Mouse (Mus musculus) lung, embryonic 15.5 days (tissue): ENCODE measurements at regions not wholly inside any gene's neighbourhood (a gene's known extent, or its start where the extent isn't known, plus 50 kb on each side); places are given as distances from the start of the nearest gene placed in this dataset.

Experiments used
- ATAC-seq: fragments of 200-750 bp; cut with Nextera tagmentation; 2 replicates; pipeline ENCODE4 v1.8.0; 2017; ENCODE audit warnings: moderate number of reproducible peaks, borderline replicate concordance; ENCODE audit not compliant: low FRiP score, low TSS enrichment; ENCODE audit errors: extremely low read depth
- H3K27ac ChIP-seq: fragments of 300-500 bp; sonication (generic); 2 replicates; pipeline ENCODE4 v1.5.1; 2015; ENCODE audit warnings: moderate library complexity, mild to moderate bottlenecking, inconsistent platforms
- H3K27me3 ChIP-seq: fragments of 300-500 bp; sonication (generic); 2 replicates; pipeline ENCODE4 v1.6.1; 2015; ENCODE audit warnings: inconsistent platforms
- H3K36me3 ChIP-seq: fragments of 300-500 bp; sonication (generic); 2 replicates; pipeline ENCODE4 v1.6.1; 2015; ENCODE audit warnings: inconsistent platforms
- H3K4me1 ChIP-seq: fragments of 300-500 bp; sonication (generic); 2 replicates; pipeline ENCODE4 v1.6.1; 2015; ENCODE audit warnings: inconsistent platforms
- H3K4me2 ChIP-seq: fragments of 300-500 bp; sonication (generic); 2 replicates; pipeline ENCODE4 v1.6.1; 2015; ENCODE audit warnings: inconsistent platforms, mild to moderate bottlenecking, moderate library complexity
- H3K4me3 ChIP-seq: fragments of 300-500 bp; sonication (generic); 2 replicates; pipeline ENCODE4 v1.5.1; 2015; ENCODE audit warnings: mild to moderate bottlenecking, inconsistent platforms
- H3K9ac ChIP-seq: fragments of 300-500 bp; sonication (generic); 2 replicates; pipeline ENCODE4 v1.6.1; 2015; ENCODE audit warnings: inconsistent platforms
- H3K9me3 ChIP-seq: fragments of 300-500 bp; sonication (generic); 2 replicates; pipeline ENCODE4 v1.6.1; 2016; ENCODE audit warnings: inconsistent platforms
- whole genome bisulfite sequencing: fragments of 180-500 bp; shearing (Covaris S2); methylation state at CpG from one replicate; pipeline ENCODE4 v1.1.7; 2015; 5-methylcytosine and 5-hydroxymethylcytosine counted together

DNA sequence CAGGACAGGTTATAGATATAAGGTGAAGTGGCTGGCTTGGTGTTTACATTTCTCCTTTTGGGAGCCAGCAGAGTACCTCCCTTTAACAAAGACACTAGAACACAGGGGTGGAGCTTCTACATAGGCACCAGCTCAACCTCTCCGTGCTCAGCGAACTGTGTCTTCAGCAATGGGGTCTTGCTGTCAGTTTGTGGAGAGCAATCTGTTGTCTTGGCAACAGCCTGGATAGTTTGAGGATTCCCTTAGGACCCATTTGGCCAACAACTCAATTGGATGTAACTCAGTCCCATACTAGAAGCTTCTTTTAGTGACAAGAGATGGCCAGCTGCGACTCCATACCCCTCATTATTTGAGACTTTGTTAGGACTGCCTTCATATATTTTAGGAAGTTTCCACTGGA is 54.0 kb upstream of the Tgm3 start:
- no peaks in the 10 kb centered on the region for H3K36me3 ChIP-seq
- H3K9ac ChIP-seq: no peak overlapping the region
- WGBS: 79% methylated on average over 3 of the region's 3 CpGs
- H3K4me1 ChIP-seq: no peaks in the 10 kb centered on the region
- H3K9me3 ChIP-seq: no peaks in the 10 kb centered on the region
- no peak for ATAC-seq
- no peak overlapping the region for H3K4me2 ChIP-seq
- no peak overlapping the region for H3K27ac ChIP-seq
- no peak overlapping the region for H3K4me3 ChIP-seq
- H3K27me3 ChIP-seq: no peaks in the 10 kb centered on the region

DNA sequence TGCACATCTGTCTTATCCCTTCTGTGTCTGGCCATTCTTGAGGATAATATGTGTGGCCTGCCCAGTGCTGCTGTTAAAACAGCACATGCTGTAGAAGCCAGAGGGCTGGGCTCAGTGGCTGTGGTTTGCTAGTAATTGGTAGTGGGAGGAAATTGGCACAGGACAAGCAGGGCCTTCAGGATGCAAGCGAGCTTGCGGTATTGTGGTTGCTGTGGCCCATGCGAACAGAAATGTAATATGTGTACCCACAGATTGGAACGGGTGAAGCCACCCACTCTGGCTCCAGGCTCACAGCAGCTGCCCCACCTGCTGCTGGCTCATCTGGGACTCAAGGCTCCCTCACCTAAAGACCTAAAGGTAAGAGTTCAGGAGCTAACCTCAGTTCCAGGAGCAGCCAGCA is 51.8 kb upstream of the Tgm3 start:
- Histone ChIP-seq H3K4me2 (no peak overlapping the region), H3K4me3 (no peak overlapping the region), H3K9ac (no peak overlapping the region), H3K9me3 (no peaks in the 10 kb centered on the region), H3K27ac (no peak overlapping the region), H3K4me1 (no peaks in the 10 kb centered on the region), H3K36me3 (no peaks in the 10 kb centered on the region), H3K27me3 (no peaks in the 10 kb centered on the region)
- WGBS: 76% methylated on average over 4 of the region's 4 CpGs
- ATAC-seq: no peak

DNA sequence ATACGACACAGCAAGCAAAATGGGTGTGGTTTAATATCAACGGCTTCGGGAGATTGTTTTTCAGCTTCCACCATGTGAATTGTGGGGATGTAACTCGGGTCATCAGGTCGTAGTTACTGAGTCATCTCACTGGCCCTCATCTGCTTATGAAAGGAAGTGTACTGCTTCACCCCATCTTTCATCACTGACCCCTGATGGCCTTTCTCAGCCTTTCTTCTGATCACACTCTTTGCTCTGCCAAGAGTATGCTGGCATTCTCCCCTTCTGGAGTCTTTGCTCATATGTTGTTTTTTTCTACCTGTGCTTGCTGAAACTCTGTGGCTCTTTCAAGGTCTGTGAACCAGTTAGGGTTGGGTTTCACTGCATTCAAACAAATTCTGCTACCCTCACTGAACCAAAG is 50.6 kb upstream of the Tgm3 start:
- 48% methylated on average over 5 of the region's 5 CpGs for WGBS

More for the DNA sequence above, 50.6 kb upstream of the Tgm3 start:
- H3K4me3 ChIP-seq: no peak overlapping the region
- H3K27me3 ChIP-seq: no peaks in the 10 kb centered on the region
- H3K4me2 ChIP-seq: no peak overlapping the region
- H3K4me1 ChIP-seq: no peaks in the 10 kb centered on the region
- H3K36me3 ChIP-seq: no peaks in the 10 kb centered on the region
- no peak overlapping the region for H3K27ac ChIP-seq
- no peak overlapping the region for H3K9ac ChIP-seq
- ATAC-seq: no peak
- H3K9me3 ChIP-seq: no peaks in the 10 kb centered on the region
